Mouse (Mus musculus) limb, embryonic 15.5 days (tissue): ENCODE data around the gene Olfr1410. TPM values are rescaled to one million over a fixed set of nuclear protein-coding genes. Genes with fewer than 3 reads are reported as not detected.

Experiments used
- ATAC-seq: fragments of 200-750 bp; cut with Nextera tagmentation; 2 replicates; pipeline ENCODE4 v1.8.0; 2017; ENCODE audit warnings: low read depth, moderate TSS enrichment; ENCODE audit not compliant: insufficient number of reproducible peaks, low FRiP score, low TSS enrichment
- H3K27ac ChIP-seq: fragments of 300-500 bp; sonication (generic); 2 replicates; pipeline ENCODE4 v1.5.1; 2015; ENCODE audit warnings: moderate library complexity, mild to moderate bottlenecking, inconsistent platforms
- H3K27me3 ChIP-seq: fragments of 300-500 bp; sonication (generic); 2 replicates; pipeline ENCODE4 v1.6.1; 2015; ENCODE audit warnings: inconsistent platforms
- H3K36me3 ChIP-seq: fragments of 300-500 bp; sonication (generic); 2 replicates; pipeline ENCODE4 v1.6.1; 2015; ENCODE audit warnings: inconsistent platforms
- H3K4me1 ChIP-seq: fragments of 300-500 bp; sonication (generic); 2 replicates; pipeline ENCODE4 v1.6.1; 2015; ENCODE audit warnings: inconsistent platforms
- H3K4me2 ChIP-seq: fragments of 300-500 bp; sonication (generic); 2 replicates; pipeline ENCODE4 v1.6.1; 2015; ENCODE audit warnings: mild to moderate bottlenecking, inconsistent platforms
- H3K4me3 ChIP-seq: fragments of 300-500 bp; sonication (generic); 2 replicates; pipeline ENCODE4 v1.5.1; 2015; ENCODE audit warnings: mild to moderate bottlenecking, inconsistent platforms
- H3K9ac ChIP-seq: fragments of 300-500 bp; sonication (generic); 2 replicates; pipeline ENCODE4 v1.6.1; 2015; ENCODE audit warnings: inconsistent platforms
- H3K9me3 ChIP-seq: fragments of 300-500 bp; sonication (generic); 2 replicates; pipeline ENCODE4 v1.6.1; 2016; ENCODE audit warnings: inconsistent platforms
- WGBS: fragments of 180-500 bp; shearing (Covaris S2); methylation state at CpG from one replicate; pipeline ENCODE4 v1.1.7; 2015; 5-methylcytosine and 5-hydroxymethylcytosine counted together
- polyA plus RNA-seq: library from polyadenylated mRNA; unstranded; fragments of >200 nt; fragmentation: Nextera tagmentation; extraction: Ambion mirVana; gene quantifications from 2 replicates; pipeline ENCODE4 v1.2.1, GENCODE M21; 2015

The Olfr1410 gene
- polyA plus RNA-seq, 1 experiment from 2014 or later: not detected

DNA sequence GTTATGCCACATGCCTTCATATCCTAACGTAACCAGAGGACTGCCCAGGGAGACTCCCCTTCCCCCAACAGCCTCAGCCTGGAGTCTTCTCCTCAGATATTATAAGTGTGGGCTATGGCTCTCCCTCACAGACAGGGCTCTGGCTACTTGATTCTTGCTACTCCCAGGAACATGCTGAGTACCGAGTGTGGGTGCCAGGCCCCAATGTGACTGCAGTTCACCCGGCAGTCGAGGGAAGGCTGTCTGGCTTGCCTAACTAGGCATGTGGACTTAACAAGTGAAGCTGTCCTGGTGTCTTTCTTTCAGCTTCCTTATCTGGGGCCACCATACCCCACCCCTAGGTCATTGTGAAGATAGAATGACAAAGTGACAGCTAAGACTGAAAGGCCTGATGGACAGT lies 38.1 kb downstream of the Olfr1410 start:
- no peak overlapping the region for H3K4me2 ChIP-seq

DNA sequence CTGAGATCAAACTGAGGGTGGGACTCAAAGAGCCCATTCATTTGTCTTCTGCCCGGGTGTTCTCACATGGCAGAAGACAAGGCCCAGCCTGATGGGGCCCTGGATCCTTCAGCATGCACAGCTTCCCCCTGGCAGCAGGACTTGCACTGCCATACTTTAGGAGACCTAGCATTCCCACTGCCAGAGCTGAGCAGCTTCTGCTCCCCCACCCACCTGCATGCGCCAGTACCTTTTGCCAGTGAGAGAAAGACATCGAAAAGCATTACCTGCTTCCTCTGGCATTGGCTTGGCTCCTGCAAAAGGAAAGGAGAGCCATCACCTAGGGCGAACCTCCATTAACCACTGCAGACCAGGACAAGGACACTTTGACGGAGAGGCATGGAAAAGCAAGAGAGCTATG lies 39.3 kb downstream of the Olfr1410 start:
- H3K4me1 ChIP-seq: peaks cover 34% of the 10 kb centered on the region
- H3K27ac ChIP-seq: no peak overlapping the region
- H3K4me3 ChIP-seq: no peak overlapping the region
- 86% methylated on average over 5 of the region's 5 CpGs for WGBS
- no peaks in the 10 kb centered on the region; the same call in 1 of the 2 replicates for H3K27me3 ChIP-seq
- no peak for ATAC-seq
- H3K9ac ChIP-seq: no peak overlapping the region
- no peaks in the 10 kb centered on the region for H3K9me3 ChIP-seq
- H3K36me3 ChIP-seq: peaks cover 2% of the 10 kb centered on the region; the same call in 1 of the 2 replicates
- H3K4me2 ChIP-seq: no peak overlapping the region

More for the DNA sequence above, 38.1 kb downstream of the Olfr1410 start:
- Histone ChIP-seq H3K4me3 (no peak overlapping the region), H3K9me3 (no peaks in the 10 kb centered on the region), H3K27me3 (no peaks in the 10 kb centered on the region; the same call in 1 of the 2 replicates), H3K9ac (no peak overlapping the region), H3K27ac (no peak overlapping the region), H3K4me1 (peaks cover 34% of the 10 kb centered on the region), H3K36me3 (peaks cover 14% of the 10 kb centered on the region; the same call in 1 of the 2 replicates)
- ATAC-seq: no peak
- WGBS: 78% methylated on average over 4 of the region's 4 CpGs

DNA sequence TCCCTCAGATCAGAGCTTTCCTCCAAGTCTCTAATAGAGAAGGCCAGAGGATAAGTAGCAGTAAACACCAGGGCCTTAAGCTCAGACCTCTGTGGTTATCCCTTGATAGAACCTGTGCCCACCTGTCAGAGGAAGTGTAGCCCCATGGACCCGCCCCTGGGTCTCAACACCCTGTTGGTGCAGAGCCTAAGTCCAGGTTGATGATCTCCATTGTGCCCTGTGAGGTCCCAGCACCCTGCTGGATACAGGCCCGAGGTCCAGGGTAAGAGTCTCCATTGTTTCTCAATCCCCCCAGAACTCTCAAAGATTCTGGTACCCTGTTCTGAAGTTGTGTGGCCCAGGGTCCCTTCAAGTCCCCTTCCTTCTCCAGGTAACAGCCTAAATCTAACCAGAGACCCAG lies 40.5 kb downstream of the Olfr1410 start:
- Histone ChIP-seq H3K36me3 (no peaks in the 10 kb centered on the region), H3K27me3 (no peaks in the 10 kb centered on the region; the same call in 1 of the 2 replicates), H3K4me1 (peaks cover 22% of the 10 kb centered on the region), H3K9ac (no peak overlapping the region), H3K4me3 (no peak overlapping the region), H3K9me3 (no peaks in the 10 kb centered on the region), H3K4me2 (no peak overlapping the region), H3K27ac (no peak overlapping the region)
- WGBS: 56% methylated on average over 2 of the region's 2 CpGs
- ATAC-seq: no peak

DNA sequence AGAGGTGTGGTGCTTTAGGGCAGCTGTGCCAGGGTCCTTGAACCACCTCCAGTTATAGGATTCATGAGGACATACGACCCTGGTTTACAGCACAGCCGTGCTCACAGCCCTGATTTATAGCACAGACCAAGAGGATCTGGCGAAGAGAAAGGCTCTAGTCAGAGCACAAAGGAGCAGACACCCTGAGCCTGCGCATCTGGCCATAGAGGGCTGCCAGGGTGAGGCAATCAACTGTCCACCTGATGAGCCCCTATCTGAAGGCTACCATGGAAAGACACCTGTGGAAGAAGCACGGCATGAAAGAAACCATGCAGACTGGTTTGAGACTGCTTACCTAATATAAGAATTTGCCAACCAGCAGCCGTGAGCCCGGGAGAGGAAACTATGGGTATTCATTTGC lies 41.0 kb downstream of the Olfr1410 start:
- WGBS: 55% methylated on average over 7 of the region's 7 CpGs
- Histone ChIP-seq H3K27ac (no peak overlapping the region), H3K9ac (no peak overlapping the region), H3K4me1 (peaks cover 21% of the 10 kb centered on the region), H3K9me3 (no peaks in the 10 kb centered on the region), H3K36me3 (no peaks in the 10 kb centered on the region), H3K4me3 (no peak overlapping the region), H3K4me2 (no peak overlapping the region), H3K27me3 (no peaks in the 10 kb centered on the region; the same call in 1 of the 2 replicates)
- ATAC-seq: no peak

DNA sequence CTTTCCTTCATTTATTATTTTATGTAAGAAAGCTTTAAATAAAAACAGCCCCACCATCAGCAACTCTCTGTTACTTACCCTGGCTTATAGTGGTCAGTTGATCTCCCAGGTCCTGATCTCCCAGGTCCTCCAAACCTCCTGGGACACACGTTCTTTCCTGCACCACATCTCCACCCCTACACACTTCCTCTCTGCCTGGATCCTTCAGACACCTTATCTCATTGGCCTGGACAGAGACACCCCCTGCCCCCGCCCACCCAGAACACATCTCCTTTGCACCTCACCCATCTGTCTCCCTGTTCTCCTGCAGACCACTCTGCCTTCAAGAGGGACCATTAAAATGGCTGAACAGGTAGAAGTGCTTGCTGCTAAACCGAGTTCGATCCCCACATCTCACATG lies 41.4 kb downstream of the Olfr1410 start:
- peaks cover 19% of the 10 kb centered on the region for H3K4me1 ChIP-seq
- WGBS: 69% methylated on average over 4 of the region's 4 CpGs
- H3K27me3 ChIP-seq: no peaks in the 10 kb centered on the region; the same call in 1 of the 2 replicates
- no peak for ATAC-seq
- H3K9ac ChIP-seq: no peak overlapping the region
- H3K36me3 ChIP-seq: no peaks in the 10 kb centered on the region
- H3K9me3 ChIP-seq: no peaks in the 10 kb centered on the region
- no peak overlapping the region for H3K4me3 ChIP-seq
- no peak overlapping the region for H3K4me2 ChIP-seq
- no peak overlapping the region for H3K27ac ChIP-seq

DNA sequence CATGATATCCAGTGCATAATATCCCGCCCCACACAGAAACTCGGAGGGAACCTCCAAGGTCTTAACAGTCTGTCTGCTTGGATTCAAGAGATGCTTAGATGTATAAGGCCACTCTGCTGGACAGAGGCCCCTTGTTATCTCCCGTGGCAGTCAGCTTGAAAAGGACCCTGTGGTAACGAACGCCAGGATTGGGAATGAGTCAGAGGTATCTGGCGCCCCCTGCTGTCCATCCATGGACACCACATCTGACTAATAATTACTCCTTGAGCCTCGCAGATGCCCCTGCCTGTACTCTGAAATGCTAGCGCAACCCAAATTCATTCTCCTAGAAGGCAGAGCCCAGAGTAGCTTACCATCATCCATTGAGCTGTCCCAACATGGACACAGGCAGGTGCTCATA lies 42.2 kb downstream of the Olfr1410 start:
- no peak for ATAC-seq
- H3K9ac ChIP-seq: no peak overlapping the region

DNA sequence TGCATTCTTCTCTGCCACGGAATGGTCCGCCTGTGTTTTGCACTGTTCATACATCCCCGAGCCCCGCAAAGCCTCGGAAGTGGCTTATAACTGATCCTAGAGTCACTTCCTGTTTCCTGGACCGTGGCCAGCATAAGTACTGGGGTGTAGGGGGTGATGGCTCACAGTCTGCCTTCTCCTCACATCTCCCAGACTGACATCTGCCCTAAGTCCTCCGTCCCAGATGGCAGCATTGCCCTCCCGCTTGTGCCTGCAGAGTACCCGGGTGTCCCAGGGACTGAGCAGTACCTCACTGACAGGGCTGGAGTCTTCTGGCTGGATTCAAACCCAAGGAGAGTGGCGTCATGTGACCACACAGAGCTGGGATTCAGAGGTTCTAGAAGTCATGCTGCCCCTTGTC lies 42.6 kb downstream of the Olfr1410 start:
- H3K4me2 ChIP-seq: no peak overlapping the region
- H3K4me3 ChIP-seq: no peak overlapping the region
- WGBS: 44% methylated on average over 10 of the region's 10 CpGs
- H3K36me3 ChIP-seq: no peaks in the 10 kb centered on the region
- H3K9me3 ChIP-seq: no peaks in the 10 kb centered on the region
- no peak overlapping the region for H3K9ac ChIP-seq
- ATAC-seq: no peak
- no peaks in the 10 kb centered on the region; the same call in 1 of the 2 replicates for H3K27me3 ChIP-seq
- H3K27ac ChIP-seq: no peak overlapping the region
- H3K4me1 ChIP-seq: peaks cover 15% of the 10 kb centered on the region

More for the DNA sequence above, 42.2 kb downstream of the Olfr1410 start:
- H3K27me3 ChIP-seq: no peaks in the 10 kb centered on the region; the same call in 1 of the 2 replicates
- H3K4me3 ChIP-seq: no peak overlapping the region
- H3K9me3 ChIP-seq: no peaks in the 10 kb centered on the region
- 9% methylated on average over 8 of the region's 8 CpGs for WGBS
- peaks cover 15% of the 10 kb centered on the region for H3K4me1 ChIP-seq
- no peak overlapping the region for H3K4me2 ChIP-seq
- H3K36me3 ChIP-seq: no peaks in the 10 kb centered on the region
- no peak overlapping the region for H3K27ac ChIP-seq

DNA sequence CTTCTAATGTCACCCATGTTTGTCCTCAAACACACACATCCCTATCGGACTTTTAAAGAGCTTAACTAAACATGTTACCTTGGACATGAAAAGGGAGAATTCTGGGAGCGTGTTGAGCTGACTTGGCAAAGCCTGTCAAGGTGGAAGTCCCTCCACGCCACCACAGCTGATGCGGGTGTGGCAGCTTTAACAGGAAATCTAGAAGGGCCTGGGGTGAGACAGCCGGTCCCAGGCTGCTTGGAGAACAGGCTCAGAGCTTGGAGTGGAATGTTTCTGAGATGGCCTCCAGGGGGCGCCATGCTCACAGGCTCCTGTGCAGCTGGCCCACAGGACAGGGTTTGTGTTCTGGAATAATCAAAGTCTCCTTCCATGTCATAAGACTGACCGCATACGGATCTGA lies 43.1 kb downstream of the Olfr1410 start, which contains the start of gene Otos:
Gene Otos (minus strand): TSS at position 169 of the 400 bp plus-strand sequence.
- WGBS: 25% methylated on average over 8 of the region's 8 CpGs
- Histone ChIP-seq H3K36me3 (no peaks in the 10 kb centered on the region), H3K4me1 (peaks cover 15% of the 10 kb centered on the region), H3K4me3 (no peak within 1 kb of the TSS), H3K4me2 (no peak within 1 kb of the TSS), H3K27me3 (no peaks in the 10 kb centered on the region; the same call in 1 of the 2 replicates), H3K9me3 (no peaks in the 10 kb centered on the region), H3K27ac (no peak within 1 kb of the TSS), H3K9ac (0 out of 2 replicates have a peak within 1 kb of the TSS, but pooled peaks have one; percentile 17)
- no peak for ATAC-seq

DNA sequence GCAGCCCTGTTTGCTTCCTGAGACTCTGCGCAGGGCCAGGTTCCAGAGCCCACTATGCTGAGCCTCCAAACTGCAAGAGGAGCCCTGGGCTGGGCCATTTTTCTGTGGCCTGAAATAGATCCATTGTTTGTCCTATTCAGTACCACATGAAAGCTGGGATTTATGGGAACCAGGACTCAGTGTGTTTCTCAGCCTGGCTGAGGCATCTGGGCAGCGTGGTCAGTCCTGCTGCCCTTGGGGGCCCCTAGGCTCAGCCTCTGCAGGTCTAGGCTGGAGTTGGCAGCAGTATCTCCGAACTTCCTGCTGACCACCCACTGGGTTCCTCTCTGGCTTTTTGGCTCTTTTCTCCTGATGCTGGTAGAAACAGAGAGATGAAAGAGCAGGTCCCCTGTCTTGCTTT lies 45.9 kb downstream of the Olfr1410 start:
- Histone ChIP-seq H3K36me3 (no peaks in the 10 kb centered on the region), H3K27ac (no peak overlapping the region), H3K4me2 (no peak overlapping the region), H3K9me3 (no peaks in the 10 kb centered on the region), H3K9ac (no peak overlapping the region), H3K4me3 (no peak overlapping the region), H3K27me3 (no peaks in the 10 kb centered on the region), H3K4me1 (peaks cover 15% of the 10 kb centered on the region)
- no peak for ATAC-seq
- 56% methylated on average over 3 of the region's 3 CpGs for WGBS

DNA sequence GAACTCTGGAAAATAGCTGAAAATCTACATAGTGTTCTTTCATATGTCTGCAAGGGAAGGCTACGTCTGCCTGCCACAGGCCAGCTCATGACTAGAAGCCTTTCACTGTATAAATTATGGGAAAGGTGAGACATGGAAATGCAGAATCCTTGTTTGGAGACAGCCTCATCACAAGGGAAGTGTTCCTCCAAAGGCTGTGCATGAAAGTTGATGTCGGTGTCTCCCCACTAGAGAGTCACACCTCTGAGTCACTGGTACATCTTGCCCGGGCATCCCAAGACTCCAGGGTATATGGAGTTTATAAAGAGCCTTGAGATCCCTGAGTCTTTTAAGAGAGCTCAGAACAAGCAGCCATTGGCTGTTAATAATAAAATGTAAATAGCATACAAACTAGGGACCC lies 47.6 kb downstream of the Olfr1410 start:
- Histone ChIP-seq H3K4me2 (no peak overlapping the region), H3K27ac (no peak overlapping the region), H3K9ac (no peak overlapping the region), H3K9me3 (no peaks in the 10 kb centered on the region), H3K36me3 (no peaks in the 10 kb centered on the region), H3K4me1 (peaks cover 9% of the 10 kb centered on the region), H3K4me3 (no peak overlapping the region), H3K27me3 (no peaks in the 10 kb centered on the region)
- ATAC-seq: no peak
- WGBS: 85% methylated on average over 3 of the region's 3 CpGs

DNA sequence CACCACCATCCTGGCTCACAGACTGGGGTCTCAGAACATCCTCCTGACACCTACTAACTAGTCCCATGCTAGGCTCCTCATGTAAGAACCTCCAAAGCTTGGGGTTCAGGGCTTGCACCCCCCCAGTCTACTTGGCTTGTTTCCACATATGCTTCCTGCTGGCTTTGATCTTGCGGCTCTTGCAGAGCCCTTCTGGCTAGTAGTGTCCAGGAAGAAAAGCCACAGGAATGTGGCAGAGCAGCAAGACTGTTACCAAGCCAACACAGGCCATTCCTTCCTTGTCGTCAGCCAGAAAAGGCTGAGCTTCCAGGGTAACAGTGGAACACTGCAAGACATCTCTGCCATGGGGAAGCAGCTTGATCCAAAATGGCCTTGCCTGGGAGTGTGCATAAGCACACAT lies 49.1 kb downstream of the Olfr1410 start:
- no peak for ATAC-seq
- Histone ChIP-seq H3K27ac (no peak overlapping the region), H3K4me2 (no peak overlapping the region), H3K4me1 (no peaks in the 10 kb centered on the region), H3K27me3 (no peaks in the 10 kb centered on the region), H3K9me3 (no peaks in the 10 kb centered on the region), H3K36me3 (no peaks in the 10 kb centered on the region), H3K9ac (no peak overlapping the region), H3K4me3 (no peak overlapping the region)
- WGBS: 42% methylated on average over 2 of the region's 2 CpGs

DNA sequence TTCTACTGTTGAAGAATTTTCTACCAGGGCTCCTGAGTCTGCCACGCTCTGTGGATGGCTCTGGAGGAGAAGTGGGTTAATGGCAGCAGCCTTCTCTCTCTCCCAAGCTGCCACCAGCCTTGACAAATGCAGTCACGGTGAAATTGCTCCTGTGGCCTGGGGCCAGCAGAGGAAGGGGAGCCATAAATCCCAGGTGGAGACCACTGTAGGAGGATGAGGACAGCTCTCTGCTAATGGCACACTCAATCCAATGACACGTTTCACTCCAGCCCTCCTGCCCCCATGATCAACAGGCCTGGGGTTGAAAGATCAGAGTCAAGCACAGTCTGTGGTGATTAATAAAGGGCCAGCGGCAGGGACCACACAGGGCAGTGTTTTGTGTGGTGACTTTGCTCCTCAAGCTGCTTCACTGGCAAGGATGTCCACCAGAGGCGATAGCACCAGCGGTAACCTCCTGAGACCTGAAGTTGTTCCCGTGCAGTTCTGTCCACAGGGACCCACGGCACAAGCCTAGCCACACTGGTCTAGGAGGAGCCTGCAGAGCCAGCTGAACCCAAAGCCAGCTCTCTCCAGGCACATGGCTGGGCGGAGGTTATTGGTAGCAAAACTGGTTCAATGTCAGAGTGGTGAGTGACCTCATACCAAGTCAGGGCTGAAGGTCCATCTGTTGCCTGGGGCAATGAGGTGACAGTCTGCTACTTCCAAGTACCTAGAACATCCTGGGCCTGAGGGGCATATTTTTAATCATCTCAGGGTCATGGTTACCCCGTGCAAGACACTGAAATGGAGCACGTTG lies 51.6 kb downstream of the Olfr1410 start:
- no peak for ATAC-seq
- no peak overlapping the region for H3K27ac ChIP-seq
- no peak overlapping the region for H3K4me3 ChIP-seq
- no peaks in the 10 kb centered on the region for H3K36me3 ChIP-seq
- no peaks in the 10 kb centered on the region for H3K27me3 ChIP-seq
- H3K4me1 ChIP-seq: no peaks in the 10 kb centered on the region
- no peak overlapping the region for H3K4me2 ChIP-seq
- H3K9ac ChIP-seq: no peak overlapping the region
- no peaks in the 10 kb centered on the region for H3K9me3 ChIP-seq
- WGBS: 57% methylated on average over 11 of the region's 11 CpGs
